Mouse (Mus musculus) liver, embryonic 14.5 days (tissue): Measurements from ENCODE around the gene Naif1. TPM values are rescaled to one million over a fixed set of nuclear protein-coding genes. Genes with fewer than 3 reads are reported as not detected.

ENCODE experiments used
- ATAC-seq: fragments of 200-750 bp; cut with Nextera tagmentation; 2 replicates; pipeline ENCODE4 v1.8.0; 2017; ENCODE audit warnings: moderate number of reproducible peaks, mild to moderate bottlenecking, moderate library complexity; ENCODE audit not compliant: insufficient read depth
- DNase-seq, 3 experiments: peaks; one replicate each; pipeline ENCODE4 v3.0.0-alpha.2; 2012 to 2013; ENCODE audit warnings: low read depth in 3 of 3, low spot score in 3 of 3
- H3K27ac ChIP-seq: fragments of 300-500 bp; sonication (generic); 2 replicates; pipeline ENCODE4 v1.5.1; 2014; ENCODE audit warnings: moderate library complexity, mild to moderate bottlenecking, control low read depth, inconsistent platforms
- H3K27me3 ChIP-seq: fragments of 300-500 bp; sonication (generic); 2 replicates; pipeline ENCODE4 v1.6.1; 2014; ENCODE audit warnings: mild to moderate bottlenecking, low read length, moderate library complexity; ENCODE audit not compliant: control insufficient read depth, insufficient read depth
- H3K36me3 ChIP-seq: fragments of 300-500 bp; sonication (generic); replicated peaks from 2 replicates; pipeline ENCODE4 v1.6.1; 2014; ENCODE audit warnings: low read depth; ENCODE audit not compliant: control insufficient read depth, insufficient read depth
- H3K4me1 ChIP-seq, 2 experiments: fragments of 200-500 bp in 1 of 2; fragments of 300-500 bp in 1 of 2; sonication (generic) in 1 of 2; replicated peaks; 2 replicates each; pipeline ENCODE4 v1.6.1; 2012 to 2014; ENCODE audit warnings: antibody characterized with exemption in 1 of 2, inconsistent platforms in 1 of 2, low read length in 1 of 2; ENCODE audit not compliant: control insufficient read depth in 2 of 2, insufficient read depth in 2 of 2
- H3K4me2 ChIP-seq: fragments of 300-500 bp; sonication (generic); 2 replicates; pipeline ENCODE4 v1.6.1; 2014; ENCODE audit warnings: low read depth, mild to moderate bottlenecking, control low read depth, moderate library complexity
- H3K4me3 ChIP-seq, 2 experiments: fragments of 200-500 bp in 1 of 2; fragments of 300-500 bp in 1 of 2; sonication (generic) in 1 of 2; 2 replicates each; pipeline ENCODE4 v1.5.1; 2012 to 2014; ENCODE audit warnings: low read depth in 2 of 2, low read length in 2 of 2, mild to moderate bottlenecking in 2 of 2, control low read depth in 1 of 2, inconsistent platforms in 1 of 2, moderate library complexity in 1 of 2; ENCODE audit not compliant: insufficient read depth in 1 of 2
- H3K9ac ChIP-seq: fragments of 300-500 bp; sonication (generic); replicated peaks from 2 replicates; pipeline ENCODE4 v1.6.1; 2014; ENCODE audit warnings: mild to moderate bottlenecking, control low read depth, moderate library complexity
- H3K9me3 ChIP-seq: fragments of 300-500 bp; sonication (generic); 2 replicates; pipeline ENCODE4 v1.6.1; 2016; ENCODE audit warnings: low read length, mixed read lengths; ENCODE audit not compliant: control insufficient read depth
- CTCF ChIP-seq: IDR thresholded peaks from 2 replicates; pipeline ENCODE4 v1.5.1; 2016; ENCODE audit warnings: antibody characterized with exemption, low read depth, control low read depth
- EP300 ChIP-seq: IDR thresholded peaks from 2 replicates; pipeline ENCODE4 v1.6.1; 2016; ENCODE audit warnings: antibody characterized with exemption, low read depth
- WGBS: fragments of 180-500 bp; shearing (Covaris S2); extraction: QIAGEN DNeasy Blood & Tissue Kit; methylation state at CpG from one replicate; pipeline ENCODE4 v1.1.7; 2014; ENCODE audit not compliant: insufficient replicate concordance; 5-methylcytosine and 5-hydroxymethylcytosine counted together
- polyA plus RNA-seq, 2 experiments: library from polyadenylated mRNA; depleted of rRNA in 1 of 2; stranded (reverse) in 1 of 2; unstranded in 1 of 2; fragments of >200 nt; fragmentation: Nextera tagmentation in 1 of 2; extraction: Ambion mirVana in 1 of 2; gene quantifications; 2 replicates each; pipeline versions ENCODE4 v1.2.1 to v1.2.3; 2012 to 2014

The Naif1 gene
- polyA plus RNA-seq, 2 experiments, result 1.4 to 1.6 TPM

- WGBS, result 67% methylated on average over 1 of the region's 1 CpGs
- no peak overlapping the region for H3K27ac ChIP-seq
Measured at GRCm38 (mm10) chr2:32440632-32441031, 9.6 kb upstream of the Naif1 start.

DNA sequence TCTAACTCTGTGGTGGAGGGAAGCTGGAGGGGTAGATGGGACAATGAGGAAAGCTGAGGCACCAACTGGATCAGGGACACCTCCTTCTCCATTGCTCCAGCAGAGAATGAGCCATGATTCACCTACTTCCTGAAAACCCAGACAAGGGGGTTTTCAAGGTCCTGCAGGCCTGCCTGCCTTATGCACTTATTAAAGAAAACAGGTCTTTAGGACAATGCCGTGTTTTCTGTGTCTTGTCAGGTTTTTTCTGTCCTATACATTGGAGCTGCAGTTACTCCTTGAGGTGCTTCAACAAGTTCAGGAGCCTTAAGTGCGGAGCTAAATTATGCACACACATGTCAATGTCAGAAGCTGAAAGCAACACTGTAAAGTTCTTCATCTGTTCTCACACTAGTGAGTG, 8.7 kb upstream of the Naif1 start:
- Histone ChIP-seq H3K36me3 (no peaks in the 10 kb centered on the region; the same call in 1 of the 2 replicates), H3K27me3 (no peaks in the 10 kb centered on the region), H3K9ac (no peak overlapping the region), H3K27ac (no peak overlapping the region), H3K9me3 (no peaks in the 10 kb centered on the region), H3K4me2 (no peak overlapping the region), H3K4me1 (peaks cover 0 to 30% of the 10 kb centered on the region in 2 experiments), H3K4me3 (no peak overlapping the region)
- TF ChIP-seq CTCF (no peak), EP300 (no peak)
- 62% methylated on average over 2 of the region's 2 CpGs for WGBS
- no peak for ATAC-seq
- no peak for DNase-seq

More at GRCm38 (mm10) chr2:32440632-32441031, 9.6 kb upstream of the Naif1 start:
- no peaks in the 10 kb centered on the region; the same call in 1 of the 2 replicates for H3K36me3 ChIP-seq
- no peaks in the 10 kb centered on the region for H3K27me3 ChIP-seq
- H3K4me2 ChIP-seq, result no peak overlapping the region
- H3K4me1 ChIP-seq, result peaks cover 0 to 30% of the 10 kb centered on the region in 2 experiments
- H3K4me3 ChIP-seq, result no peak overlapping the region
- H3K9me3 ChIP-seq, result no peaks in the 10 kb centered on the region
- no peak overlapping the region for H3K9ac ChIP-seq
- no peak for ATAC-seq
- TF ChIP-seq CTCF (no peak), EP300 (no peak)
- DNase-seq, result no peak

GRCm38 (mm10) chr2:32445535-32445934, 4.7 kb upstream of the Naif1 start:
- no peaks in the 10 kb centered on the region for H3K9me3 ChIP-seq
- 83% methylated on average over 1 of the region's 1 CpGs for whole genome bisulfite sequencing
- TF ChIP-seq CTCF (no peak), EP300 (no peak)
- DNase-seq, result no peak
- no peak overlapping the region for H3K4me3 ChIP-seq
- no peaks in the 10 kb centered on the region for H3K27me3 ChIP-seq
- H3K27ac ChIP-seq, result no peak overlapping the region
- no peak for ATAC-seq
- H3K4me2 ChIP-seq, result no peak overlapping the region
- no peak overlapping the region for H3K9ac ChIP-seq
- H3K36me3 ChIP-seq, result no peaks in the 10 kb centered on the region; the same call in 1 of the 2 replicates
- H3K4me1 ChIP-seq, result peaks cover 18 to 40% of the 10 kb centered on the region in 2 experiments

GRCm38 (mm10) chr2:32447264-32447936, 2.9 kb upstream of the Naif1 start:
- Histone ChIP-seq H3K9me3 (no peaks in the 10 kb centered on the region), H3K27ac (no peak overlapping the region), H3K27me3 (no peaks in the 10 kb centered on the region), H3K36me3 (no peaks in the 10 kb centered on the region; the same call in 1 of the 2 replicates), H3K9ac (no peak overlapping the region), H3K4me2 (no peak overlapping the region; the same call in 1 of the 2 replicates), H3K4me1 (peaks cover 21 to 39% of the 10 kb centered on the region in 2 experiments), H3K4me3 (no peak overlapping the region)
- ATAC-seq (no peak), DNase-seq (no peak)
- WGBS, result 46% methylated on average over 9 of the region's 9 CpGs
- TF ChIP-seq CTCF (no peak), EP300 (no peak)

DNA sequence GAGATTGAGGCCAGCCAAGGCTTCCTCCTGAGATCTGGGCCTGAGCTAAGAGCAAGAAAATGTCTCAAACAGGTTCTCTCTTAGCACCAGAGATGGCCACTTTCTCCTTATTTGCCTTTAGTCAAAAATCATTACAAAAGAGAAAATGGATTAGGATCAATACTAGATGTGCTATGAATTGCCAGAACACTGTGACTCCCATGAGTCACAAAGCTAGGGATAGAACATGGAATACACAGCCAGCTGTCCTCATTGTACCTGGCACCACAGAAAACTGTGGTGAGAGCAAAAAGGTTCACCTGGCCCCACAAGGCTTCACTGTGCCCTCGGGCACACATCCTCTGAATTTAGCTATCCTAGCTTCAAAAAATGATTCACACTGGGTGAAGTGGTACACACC, 1.8 kb upstream of the Naif1 start:
- H3K27ac ChIP-seq, result no peak overlapping the region
- no peaks in the 10 kb centered on the region for H3K9me3 ChIP-seq
- TF ChIP-seq CTCF (no peak), EP300 (no peak)
- H3K9ac ChIP-seq, result 0 out of 2 replicates have a peak overlapping the region, but pooled peaks have one; percentile 9
- WGBS, result 58% methylated on average over 1 of the region's 1 CpGs
- H3K27me3 ChIP-seq, result no peaks in the 10 kb centered on the region
- no peak for DNase-seq
- H3K4me3 ChIP-seq, result no peak overlapping the region
- H3K4me1 ChIP-seq, result peaks cover 27 to 43% of the 10 kb centered on the region in 2 experiments
- H3K4me2 ChIP-seq, result no peak overlapping the region
- ATAC-seq, result no peak
- no peaks in the 10 kb centered on the region; the same call in 1 of the 2 replicates for H3K36me3 ChIP-seq
